Mouse (Mus musculus) left cerebral cortex, postnatal 10 days (tissue): ENCODE measurements around the gene Gas1. TPM values are rescaled to one million over a fixed set of nuclear protein-coding genes. Genes with fewer than 3 reads are reported as not detected.
A peak's percentile ranks its signal among the peaks of the same experiment; 100 is the strongest.

Experiments used
- DNase-seq, 2 experiments: peaks; one replicate each; pipeline ENCODE4 v3.0.0; 2021 to 2022; ENCODE audit warnings: low spot score in 2 of 2, mixed read lengths in 1 of 2; ENCODE audit errors: extremely low spot score in 1 of 2
- intact Hi-C: fragments of 180-260 bp; cut with DNase I; formaldehyde crosslinking; loops from one replicate; pipeline ENCODE4 v1.15.1; 2025
- total RNA-seq, 2 experiments: library from RNA; stranded (reverse); gene quantifications; 2 replicates each; pipeline ENCODE4 v1.2.3; 2021

Gas1 gene
- total RNA-seq, 2 experiments from 2014 or later, result 8.9 to 11.0 TPM

GRCm38 (mm10) chr13:60175490-60176135, 1.6 kb downstream of the Gas1 start:
- DNase-seq, result peak in 1 of 2 experiments; percentile 69
- intact Hi-C loops, result loop anchor here (5.0 to 10.0 kb wide), 4 partner anchors 272 to 321 kb away; no protein-coding TSS in a partner anchor

GRCm38 (mm10) chr13:60174953-60175352, 2.2 kb downstream of the Gas1 start:
- intact Hi-C loops, result loop anchor here (5.0 to 10.0 kb wide), 4 partner anchors 272 to 320 kb away; no protein-coding TSS in a partner anchor
- no peak for DNase-seq

DNA sequence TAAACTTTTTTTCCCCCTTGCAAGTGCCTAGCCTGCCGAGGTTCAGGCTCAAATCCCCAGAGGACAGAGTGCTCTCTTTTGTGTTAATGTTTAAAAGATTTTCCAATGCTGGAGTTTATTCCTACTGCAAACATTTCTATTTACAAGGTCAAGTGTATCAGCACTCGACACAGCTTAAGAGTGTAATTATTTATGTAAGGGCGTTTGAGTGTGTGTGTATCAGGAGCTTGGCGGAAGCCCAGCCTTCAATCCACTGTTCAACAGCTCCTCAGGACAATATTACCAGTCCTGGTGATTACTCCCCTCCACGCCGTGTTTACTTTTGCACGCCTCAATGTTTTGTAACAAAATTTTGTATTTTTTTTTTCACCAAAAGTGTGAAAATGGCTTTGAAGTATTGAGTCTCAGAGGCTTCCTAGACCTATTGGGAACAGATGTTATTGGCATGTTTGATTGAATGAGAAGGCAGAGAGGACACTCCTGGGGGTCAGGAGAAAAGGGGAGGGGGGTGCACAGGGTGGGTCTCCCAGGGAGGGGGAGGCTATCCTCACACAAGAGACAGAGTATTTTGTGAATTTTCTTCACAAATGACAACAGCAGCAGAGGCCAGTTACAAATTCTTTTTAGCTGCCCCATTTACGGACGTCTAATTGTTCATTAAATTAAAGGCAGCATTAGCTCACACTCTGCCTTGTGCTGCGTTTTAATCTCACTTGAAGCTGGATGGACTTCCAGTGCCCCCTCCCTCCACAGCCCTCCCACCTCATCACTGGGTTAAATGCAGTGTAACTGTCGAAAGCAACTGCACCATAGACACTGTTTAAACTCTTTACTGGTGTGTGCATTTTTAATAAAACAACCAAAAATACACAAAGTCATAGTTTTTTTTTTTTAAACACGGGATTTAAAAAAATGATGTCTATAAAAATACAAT, 3.3 kb downstream of the Gas1 start:
- intact Hi-C loops, result loop anchor here (10.0 kb wide), 1 partner anchor 319 kb away; no protein-coding TSS in a partner anchor
- no peak for DNase-seq

DNA sequence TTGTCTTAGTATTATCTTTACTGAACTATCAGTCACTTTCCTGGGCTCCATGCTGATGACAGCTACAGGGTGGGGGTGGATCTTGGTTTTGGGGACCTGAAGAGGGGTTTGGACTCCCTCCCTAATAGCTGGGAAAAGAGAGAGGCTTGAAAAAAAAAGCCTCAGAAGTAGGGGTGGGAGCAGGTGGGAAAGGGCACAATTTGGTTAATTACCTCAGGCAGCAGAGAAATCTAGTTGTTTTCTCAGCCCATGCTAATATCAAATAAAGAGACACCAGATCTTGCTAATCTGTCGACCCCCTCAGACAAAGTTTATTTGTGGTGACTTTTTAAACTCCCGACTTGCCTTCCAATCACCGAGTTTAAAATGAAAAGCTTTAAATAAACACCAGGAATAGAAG, 4.0 kb downstream of the Gas1 start:
- no peak for DNase-seq
- intact Hi-C loops, result loop anchor here (10.0 kb wide), 1 partner anchor 318 kb away; no protein-coding TSS in a partner anchor

GRCm38 (mm10) chr13:60172366-60173017, 4.7 kb downstream of the Gas1 start:
- DNase-seq, result no peak
- intact Hi-C loops, result loop anchor here (10.0 kb wide), 1 partner anchor 318 kb away; no protein-coding TSS in a partner anchor

GRCm38 (mm10) chr13:60171781-60172180, 5.4 kb downstream of the Gas1 start:
- intact Hi-C loops, result loop anchor here (10.0 kb wide), 1 partner anchor 317 kb away; no protein-coding TSS in a partner anchor
- DNase-seq, result no peak

GRCm38 (mm10) chr13:60170898-60171715, 6.1 kb downstream of the Gas1 start:
- DNase-seq, result no peak
- intact Hi-C loops, result loop anchor here (10.0 kb wide), 1 partner anchor 316 kb away; no protein-coding TSS in a partner anchor

GRCm38 (mm10) chr13:60169026-60169425, 8.1 kb downstream of the Gas1 start:
- intact Hi-C loops, result no loop called here
- no peak for DNase-seq

GRCm38 (mm10) chr13:60156294-60157126, 20.7 kb downstream of the Gas1 start:
- intact Hi-C loops, result no loop called here
- DNase-seq, result no peak

DNA sequence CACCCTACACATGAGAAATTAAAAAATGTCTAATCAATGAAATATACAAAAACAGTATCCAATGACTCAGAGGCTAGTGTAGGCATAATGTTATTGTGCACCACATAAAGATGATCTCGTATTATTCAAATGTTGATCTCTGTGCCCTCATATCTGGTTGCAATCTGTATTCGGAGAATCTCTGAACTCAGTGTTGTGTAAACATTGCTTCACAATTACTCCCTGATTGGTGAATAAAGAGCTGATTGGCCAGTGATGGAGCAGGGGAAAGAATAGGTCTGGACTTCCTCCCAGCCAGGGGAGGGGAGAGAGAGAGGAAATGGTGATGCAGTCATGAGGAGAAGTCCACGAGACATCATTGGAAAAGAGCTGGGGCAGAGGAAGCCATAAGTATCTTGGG, 23.0 kb downstream of the Gas1 start:
- no peak for DNase-seq
- intact Hi-C loops, result no loop called here

DNA sequence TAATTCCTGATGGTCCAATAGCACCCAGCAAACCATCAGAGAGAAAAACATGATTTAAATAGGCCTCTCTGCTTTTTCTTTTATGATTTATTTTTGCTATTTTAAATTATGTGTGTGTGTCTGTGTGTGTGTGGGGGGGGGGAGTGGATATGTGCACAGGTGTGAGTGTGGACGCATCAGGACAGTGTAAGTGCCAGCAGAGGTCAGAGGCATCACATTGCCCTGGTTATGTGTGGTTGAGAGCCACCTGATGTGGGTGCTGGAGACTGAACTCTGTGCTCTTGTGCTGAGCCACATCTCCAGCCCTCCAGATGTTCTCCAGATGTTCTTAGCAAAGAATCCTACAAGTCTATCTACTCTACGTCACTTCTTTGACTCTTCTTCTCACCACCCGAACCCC, 28.9 kb downstream of the Gas1 start:
- intact Hi-C loops, result no loop called here
- no peak for DNase-seq

DNA sequence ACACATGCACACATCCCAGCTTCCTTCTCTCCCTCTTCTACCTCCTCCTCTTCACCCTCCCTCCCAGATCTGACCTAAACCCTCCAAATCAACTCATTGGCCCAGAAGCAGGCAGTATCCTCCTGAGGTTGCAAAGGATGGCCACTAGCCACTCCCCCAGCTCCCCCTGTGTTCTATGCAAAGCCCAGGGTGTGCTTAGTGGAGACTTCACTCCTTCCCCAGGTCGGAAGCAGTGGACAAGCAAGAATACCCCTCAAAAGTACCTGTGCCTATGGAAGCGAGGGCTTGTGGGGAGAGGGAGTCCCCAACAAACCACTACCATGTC, 29.3 kb downstream of the Gas1 start:
- DNase-seq, result no peak
- intact Hi-C loops, result no loop called here

GRCm38 (mm10) chr13:60146994-60147856, 29.9 kb downstream of the Gas1 start:
- intact Hi-C loops, result no loop called here
- peak in 1 of 2 experiments; percentile 41 for DNase-seq

DNA sequence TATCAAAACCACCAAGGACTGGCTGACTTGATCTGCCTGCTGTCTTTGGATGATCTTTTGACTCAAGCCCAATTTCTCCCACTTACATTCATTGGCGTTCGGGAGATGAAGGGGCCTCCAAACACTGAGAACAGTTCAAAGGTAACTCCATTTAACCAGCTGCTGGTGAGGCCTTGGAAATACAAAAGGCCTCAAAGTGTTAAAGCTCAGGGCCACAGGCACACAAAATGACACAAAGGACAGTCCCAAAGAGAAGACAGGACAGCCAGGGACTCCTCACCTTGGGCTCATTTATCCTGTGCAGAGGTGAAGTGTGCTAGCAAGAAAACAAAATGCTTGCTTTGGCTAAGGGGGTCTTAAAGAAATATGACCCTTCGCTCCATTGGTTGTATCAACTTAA, 30.9 kb downstream of the Gas1 start:
- no peak for DNase-seq
- intact Hi-C loops, result no loop called here

- no peak for DNase-seq
- intact Hi-C loops, result no loop called here
Observed at GRCm38 (mm10) chr13:60136962-60137361, 40.2 kb downstream of the Gas1 start.

GRCm38 (mm10) chr13:60134439-60134799, 42.7 kb downstream of the Gas1 start:
- no peak for DNase-seq
- intact Hi-C loops, result no loop called here
